Mouse (Mus musculus): Measurements from ENCODE around the gene Arl10.

DNA sequence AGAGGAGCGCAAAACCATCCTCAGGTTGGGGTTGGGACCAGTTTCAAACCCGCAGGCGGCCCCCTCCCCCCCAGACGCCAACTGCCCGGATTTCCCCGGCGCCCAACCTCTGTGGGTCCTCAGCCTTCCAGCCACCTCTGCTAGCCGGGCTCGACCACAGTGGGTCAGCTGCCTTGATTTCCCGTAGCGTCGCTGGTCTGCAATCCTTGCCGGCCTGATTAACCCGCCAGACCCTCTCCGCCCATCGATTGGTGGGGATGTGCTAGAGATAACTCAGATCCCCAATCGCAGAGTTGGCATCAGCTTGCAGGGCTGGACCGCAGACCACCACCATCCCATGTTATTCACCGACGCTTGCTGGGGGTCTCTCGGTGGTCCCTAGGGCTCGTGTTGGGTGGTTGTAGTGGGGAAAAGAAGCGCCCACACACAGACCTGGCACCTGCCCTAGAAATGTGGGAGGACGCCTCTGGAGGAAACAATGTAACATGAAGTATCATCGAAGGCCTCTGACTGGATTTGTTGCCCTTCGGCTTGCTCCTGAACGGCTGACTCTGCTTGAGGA lies 47.2 kb downstream of the Arl10 start:
- TF ChIP-seq GATA1 (IDR thresholded peaks at IDR 0.05; ENCODE audit: borderline replicate concordance, low read length): no peak
- TF ChIP-seq FLI1 (IDR thresholded peaks at IDR 0.05; ENCODE audit: low read length): no peak

All from megakaryocyte, embryonic 14.5 days (primary cell).